Mouse (Mus musculus) ES-Bruce4 (cell line): Measurements from ENCODE around the gene Slc22a23. TPM values are rescaled to one million over a fixed set of nuclear protein-coding genes. Genes with fewer than 3 reads are reported as not detected.
"Not testable (repeated sequence)": the region's sequence is repeated elsewhere in the genome, so short reads cannot be mapped to it uniquely, and the experiment has no call there.

Experiments
- H3K27ac ChIP-seq: 2 replicates; pipeline ENCODE4 v1.5.1; 2012; ENCODE audit warnings: low read length, inconsistent platforms; ENCODE audit not compliant: insufficient read depth
- H3K27me3 ChIP-seq: 2 replicates; pipeline ENCODE4 v1.6.1; 2012; ENCODE audit warnings: mild to moderate bottlenecking, low read length, inconsistent platforms; ENCODE audit not compliant: control insufficient read depth, poor library complexity, insufficient read depth, severe bottlenecking
- H3K36me3 ChIP-seq: 2 replicates; pipeline ENCODE4 v1.6.1; 2012; ENCODE audit warnings: inconsistent platforms, mild to moderate bottlenecking, low read length, moderate library complexity; ENCODE audit not compliant: control insufficient read depth, poor library complexity, insufficient read depth, severe bottlenecking
- H3K4me1 ChIP-seq: one replicate; pipeline ENCODE4 v1.8.1; 2011; ENCODE audit warnings: low read length; ENCODE audit not compliant: control insufficient read depth, insufficient read depth
- H3K4me3 ChIP-seq: 2 replicates; pipeline ENCODE4 v1.5.1; 2011; ENCODE audit warnings: low read depth, mild to moderate bottlenecking, low read length
- H3K9ac ChIP-seq: 2 replicates; pipeline ENCODE4 v1.6.1; 2012; ENCODE audit warnings: low read depth, mild to moderate bottlenecking, inconsistent platforms; ENCODE audit not compliant: poor library complexity, severe bottlenecking
- H3K9me3 ChIP-seq: replicated peaks from 2 replicates; pipeline ENCODE4 v1.6.1; 2012; ENCODE audit warnings: mild to moderate bottlenecking, low read length, inconsistent platforms; ENCODE audit not compliant: control insufficient read depth, poor library complexity, insufficient read depth, severe bottlenecking
- CTCF ChIP-seq: IDR thresholded peaks from one replicate; pipeline ENCODE4 v1.8.1; 2011; ENCODE audit warnings: low read depth, low read length
- EP300 ChIP-seq: IDR thresholded peaks from 2 replicates; pipeline ENCODE4 v1.6.1; 2011; ENCODE audit warnings: low read depth, low read length; ENCODE audit not compliant: insufficient read depth
- POLR2A ChIP-seq: IDR thresholded peaks from one replicate; pipeline ENCODE4 v1.8.1; 2011; ENCODE audit warnings: low read length; ENCODE audit not compliant: insufficient read depth
- polyA plus RNA-seq: library from polyadenylated mRNA; stranded (reverse); fragments of >200 nt; gene quantifications from 2 replicates; pipeline ENCODE4 v1.2.4, GENCODE M21; 2011; ENCODE audit warnings: low read depth; ENCODE audit not compliant: missing spikeins, insufficient read depth, insufficient read length

Slc22a23 gene
- 18.4 and 19.8 TPM in 2 replicates for polyA plus RNA-seq

GRCm38 (mm10) chr13:34345128-34346085, at the start of gene Slc22a23:
Slc22a23 (minus strand) TSS chr13:34345182.
- Histone ChIP-seq H3K27me3 (peaks cover 13% of the 10 kb centered on the region), H3K4me3 (peak within 1 kb of the TSS; percentile 75), H3K27ac (no peak within 1 kb of the TSS), H3K9ac (peak within 1 kb of the TSS; percentile 97), H3K4me1 (no peaks in the 10 kb centered on the region), H3K36me3 (no peaks in the 10 kb centered on the region), H3K9me3 (no peaks in the 10 kb centered on the region)
- TF ChIP-seq CTCF (peak; percentile 51), EP300 (no peak)

- H3K27ac ChIP-seq, H3K4me3 ChIP-seq, H3K9me3 ChIP-seq, H3K4me1 ChIP-seq, H3K27me3 ChIP-seq, H3K36me3 ChIP-seq, H3K9ac ChIP-seq: not testable (repeated sequence)
These were observed 49.3 kb upstream of the Slc22a23 start for GRCm38 (mm10) chr13:34394305-34394704.

GRCm38 (mm10) chr13:34392376-34392775, 47.4 kb upstream of the Slc22a23 start:
- Histone ChIP-seq H3K27ac (no peak overlapping the region), H3K4me3 (no peak overlapping the region), H3K36me3 (no peaks in the 10 kb centered on the region), H3K27me3 (no peaks in the 10 kb centered on the region; the same call in 1 of the 2 replicates), H3K9ac (no peak overlapping the region), H3K4me1 (no peaks in the 10 kb centered on the region), H3K9me3 (no peaks in the 10 kb centered on the region)
- TF ChIP-seq EP300 (no peak), POLR2A (no peak), CTCF (no peak)

DNA sequence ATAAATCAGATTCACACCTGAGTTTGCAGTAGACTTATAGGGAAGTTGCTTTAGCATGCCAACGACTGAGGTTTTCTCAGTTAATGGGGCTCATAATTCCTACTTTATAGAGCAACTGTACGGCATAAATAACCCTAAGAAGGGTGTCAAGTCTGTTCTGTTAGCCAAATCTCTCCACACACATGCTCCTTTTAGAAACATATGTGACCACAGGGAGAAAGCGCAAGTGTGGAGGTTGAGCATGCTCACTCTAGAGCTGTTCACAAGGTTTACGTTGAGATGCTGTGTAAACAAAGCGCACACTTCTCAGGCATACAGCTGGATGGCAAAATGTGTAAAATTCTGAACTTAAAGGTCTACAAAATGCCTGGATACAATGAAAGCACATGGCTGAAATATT, 43.2 kb upstream of the Slc22a23 start:
- no peak overlapping the region for H3K4me3 ChIP-seq
- no peaks in the 10 kb centered on the region; the same call in 1 of the 2 replicates for H3K27me3 ChIP-seq
- no peaks in the 10 kb centered on the region for H3K36me3 ChIP-seq
- no peaks in the 10 kb centered on the region for H3K4me1 ChIP-seq
- H3K9me3 ChIP-seq = no peaks in the 10 kb centered on the region
- H3K9ac ChIP-seq = no peak overlapping the region
- H3K27ac ChIP-seq = no peak overlapping the region
- no peak for TF ChIP-seq POLR2A
- no peak for TF ChIP-seq EP300
- no peak for TF ChIP-seq CTCF

- Histone ChIP-seq H3K9ac (no peak overlapping the region), H3K9me3 (no peaks in the 10 kb centered on the region), H3K4me3 (no peak overlapping the region), H3K4me1 (no peaks in the 10 kb centered on the region), H3K27ac (no peak overlapping the region), H3K36me3 (no peaks in the 10 kb centered on the region), H3K27me3 (no peaks in the 10 kb centered on the region)
- TF ChIP-seq CTCF (no peak), EP300 (no peak), POLR2A (no peak)
These were observed 38.4 kb upstream of the Slc22a23 start for GRCm38 (mm10) chr13:34383416-34383815.

DNA sequence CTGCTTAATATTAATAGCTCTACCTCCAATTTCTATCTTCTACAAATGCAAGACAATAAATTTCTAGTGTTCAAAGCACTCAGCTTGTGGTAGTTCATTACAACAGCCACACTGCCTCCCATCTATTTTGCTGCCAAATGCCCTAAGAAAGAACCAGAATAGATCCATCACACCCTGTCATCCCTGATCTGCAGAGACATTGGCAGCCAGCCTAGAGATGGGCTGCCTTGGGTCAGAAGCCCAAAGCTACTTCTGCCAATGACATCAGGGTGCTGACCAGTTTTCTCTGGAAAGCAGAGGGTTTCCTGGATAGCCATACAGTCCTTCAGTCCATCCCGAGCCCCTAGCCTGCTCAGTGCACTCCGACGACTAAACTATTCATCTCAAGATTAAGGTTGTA, 33.9 kb upstream of the Slc22a23 start:
- H3K4me1 ChIP-seq = no peaks in the 10 kb centered on the region
- H3K4me3 ChIP-seq = no peak overlapping the region
- no peaks in the 10 kb centered on the region for H3K9me3 ChIP-seq
- H3K27ac ChIP-seq = no peak overlapping the region
- H3K9ac ChIP-seq = no peak overlapping the region
- no peaks in the 10 kb centered on the region for H3K36me3 ChIP-seq
- H3K27me3 ChIP-seq = no peaks in the 10 kb centered on the region
- no peak for TF ChIP-seq CTCF
